Mouse (Mus musculus) gastrocnemius, postnatal 10 days (tissue): ENCODE measurements at regions not wholly inside any gene's neighbourhood (a gene's known extent, or its start where the extent isn't known, plus 50 kb on each side); places are given as distances from the start of the nearest gene placed in this dataset.

ENCODE experiments used
- DNase-seq: peaks from one replicate; pipeline ENCODE4 v3.0.0; 2021; ENCODE audit warnings: mixed read lengths

GRCm38 (mm10) chr14:25185556-25185958, 273.4 kb upstream of the Zmiz1 start:
- no peak for DNase-seq

GRCm38 (mm10) chr14:25185959-25186771, 272.8 kb upstream of the Zmiz1 start:
- DNase-seq: no peak

GRCm38 (mm10) chr14:25187715-25188114, 271.3 kb upstream of the Zmiz1 start:
- DNase-seq: peak; percentile 38

GRCm38 (mm10) chr14:25189256-25189655, 269.7 kb upstream of the Zmiz1 start:
- no peak for DNase-seq

- DNase-seq: peak; percentile 35
These were observed 268.2 kb upstream of the Zmiz1 start for GRCm38 (mm10) chr14:25190680-25191270.

- no peak for DNase-seq
These were observed 262.2 kb upstream of the Zmiz1 start for GRCm38 (mm10) chr14:25196820-25197219.

- DNase-seq: no peak
These were observed 259.1 kb upstream of the Zmiz1 start for GRCm38 (mm10) chr14:25199900-25200299.

GRCm38 (mm10) chr14:25200656-25201179, 258.3 kb upstream of the Zmiz1 start:
- no peak for DNase-seq

- no peak for DNase-seq
These were observed 256.7 kb upstream of the Zmiz1 start for GRCm38 (mm10) chr14:25202312-25202711.

GRCm38 (mm10) chr14:25204091-25204490, 254.9 kb upstream of the Zmiz1 start:
- no peak for DNase-seq

- no peak for DNase-seq
These were observed 252.1 kb upstream of the Zmiz1 start for GRCm38 (mm10) chr14:25206855-25207254.

- DNase-seq: no peak
These were observed 251.6 kb upstream of the Zmiz1 start for GRCm38 (mm10) chr14:25207422-25207821.

- DNase-seq: no peak
These were observed 250.5 kb upstream of the Zmiz1 start for GRCm38 (mm10) chr14:25208221-25209056.

GRCm38 (mm10) chr14:25213056-25213455, 245.9 kb upstream of the Zmiz1 start:
- DNase-seq: no peak

- DNase-seq: no peak
These were observed 235.9 kb upstream of the Zmiz1 start for GRCm38 (mm10) chr14:25223091-25223490.

GRCm38 (mm10) chr14:25225214-25225613, 233.8 kb upstream of the Zmiz1 start:
- no peak for DNase-seq

- DNase-seq: peak; percentile 84
These were observed 232.7 kb upstream of the Zmiz1 start for GRCm38 (mm10) chr14:25226155-25226839.

- DNase-seq: no peak
These were observed 232.0 kb upstream of the Zmiz1 start for GRCm38 (mm10) chr14:25226840-25227506.

GRCm38 (mm10) chr14:25228321-25229047, 230.5 kb upstream of the Zmiz1 start:
- DNase-seq: no peak

- DNase-seq: peak; percentile 40
These were observed 229.4 kb upstream of the Zmiz1 start for GRCm38 (mm10) chr14:25229569-25229968.

GRCm38 (mm10) chr14:25231881-25232280, 227.1 kb upstream of the Zmiz1 start:
- peak; percentile 57 for DNase-seq
